Mouse (Mus musculus) forebrain, embryonic 12.5 days (tissue): Measurements from ENCODE around the gene Nt5m. TPM values are rescaled to one million over a fixed set of nuclear protein-coding genes. Genes with fewer than 3 reads are reported as not detected.

Experiments used
- ATAC-seq: fragments of 200-750 bp; cut with Nextera tagmentation; 2 replicates; pipeline ENCODE4 v1.8.0; 2017; ENCODE audit warnings: moderate TSS enrichment; ENCODE audit not compliant: low FRiP score
- H3K27ac ChIP-seq: fragments of 300-500 bp; sonication (generic); 2 replicates; pipeline ENCODE4 v1.5.1; 2016; ENCODE audit warnings: mild to moderate bottlenecking
- H3K27me3 ChIP-seq: fragments of 300-500 bp; sonication (generic); 2 replicates; pipeline ENCODE4 v1.6.1; 2016; ENCODE audit warnings: mild to moderate bottlenecking
- H3K36me3 ChIP-seq: fragments of 300-500 bp; sonication (generic); replicated peaks from 2 replicates; pipeline ENCODE4 v1.6.1; 2016; ENCODE audit warnings: mild to moderate bottlenecking
- H3K4me1 ChIP-seq: fragments of 300-500 bp; sonication (generic); 2 replicates; pipeline ENCODE4 v1.6.1; 2016
- H3K4me2 ChIP-seq: fragments of 300-500 bp; sonication (generic); 2 replicates; pipeline ENCODE4 v1.6.1; 2016; ENCODE audit warnings: mild to moderate bottlenecking, moderate library complexity
- H3K4me3 ChIP-seq: fragments of 300-500 bp; sonication (generic); replicated peaks from 2 replicates; pipeline ENCODE4 v1.5.1; 2016; ENCODE audit warnings: mild to moderate bottlenecking
- H3K9ac ChIP-seq: fragments of 300-500 bp; sonication (generic); 2 replicates; pipeline ENCODE4 v1.6.1; 2016; ENCODE audit warnings: mild to moderate bottlenecking
- H3K9me3 ChIP-seq: fragments of 300-500 bp; sonication (generic); 2 replicates; pipeline ENCODE4 v1.6.1; 2016
- WGBS: fragments of 180-500 bp; shearing (Covaris S2); methylation state at CpG from one replicate; pipeline ENCODE4 v1.1.7; 2016; 5-methylcytosine and 5-hydroxymethylcytosine counted together
- polyA plus RNA-seq: library from polyadenylated mRNA; unstranded; fragments of >200 nt; fragmentation: Nextera tagmentation; extraction: Ambion mirVana; gene quantifications from 2 replicates; pipeline ENCODE4 v1.2.1, GENCODE M21; 2016

Nt5m gene
- 41.5 and 41.9 TPM in 2 replicates for polyA plus RNA-seq

DNA sequence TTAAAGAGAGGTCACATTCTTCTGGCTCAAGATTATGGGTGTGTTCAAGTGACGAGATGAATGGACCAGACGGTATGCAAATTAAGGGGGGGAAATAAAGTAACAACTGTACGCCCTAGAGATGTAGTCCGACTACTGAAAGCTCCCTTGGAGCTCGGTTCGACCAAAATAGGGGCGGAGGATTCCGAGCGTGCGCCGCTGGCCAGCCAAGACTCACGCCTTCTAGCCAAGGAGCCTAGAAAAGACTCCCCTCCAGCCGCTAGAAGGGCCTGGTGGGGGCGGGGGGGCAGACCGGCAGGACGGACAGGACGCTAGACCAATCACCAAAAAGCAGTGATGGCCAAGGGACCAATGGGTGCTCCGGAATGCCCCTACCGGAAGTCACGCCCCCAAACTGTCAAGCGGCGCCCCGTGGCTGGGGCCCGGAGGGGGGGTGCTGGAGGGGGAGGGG is at the start of gene Nt5m:
TSS of gene Nt5m (plus strand) at position 440 of the 451 bp plus-strand sequence.
- H3K4me1 ChIP-seq = peaks cover 22% of the 10 kb centered on the region
- peak within 1 kb of the TSS; percentile 68 for H3K4me2 ChIP-seq
- H3K36me3 ChIP-seq = peaks cover 24% of the 10 kb centered on the region
- peak within 1 kb of the TSS; percentile 90 for H3K9ac ChIP-seq
- H3K27ac ChIP-seq = peak within 1 kb of the TSS; percentile 97
- H3K9me3 ChIP-seq = no peaks in the 10 kb centered on the region
- H3K27me3 ChIP-seq = no peaks in the 10 kb centered on the region
- peak; percentile 97 for ATAC-seq
- WGBS = under 1% methylated on average over 24 of the region's 24 CpGs
- H3K4me3 ChIP-seq = peak within 1 kb of the TSS; percentile 95

DNA sequence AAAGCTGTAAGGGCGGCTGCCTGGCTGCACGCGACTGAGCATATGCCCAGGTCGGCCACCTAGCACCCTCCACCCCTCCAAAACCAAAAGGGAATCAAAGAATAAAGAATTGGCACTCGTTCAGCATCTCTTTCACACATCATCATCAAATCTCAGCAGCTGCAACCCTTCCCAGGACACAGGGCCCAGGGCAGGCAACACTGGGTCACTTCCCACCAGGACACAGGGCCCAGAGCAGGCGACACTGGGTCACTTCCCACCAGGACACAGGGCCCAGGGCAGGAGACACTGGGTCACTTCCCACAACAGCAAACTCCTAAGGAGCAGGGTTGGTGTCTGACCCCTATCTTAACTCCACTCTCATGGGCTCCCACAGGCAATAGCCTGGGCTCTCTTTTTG is 45.9 kb upstream of the Nt5m start:
- Histone ChIP-seq H3K27me3 (no peaks in the 10 kb centered on the region), H3K27ac (no peak overlapping the region), H3K36me3 (peaks cover 73% of the 10 kb centered on the region), H3K4me1 (no peaks in the 10 kb centered on the region), H3K9ac (no peak overlapping the region), H3K4me3 (no peak overlapping the region), H3K9me3 (no peaks in the 10 kb centered on the region), H3K4me2 (no peak overlapping the region)
- 91% methylated on average over 6 of the region's 6 CpGs for WGBS
- ATAC-seq = no peak

DNA sequence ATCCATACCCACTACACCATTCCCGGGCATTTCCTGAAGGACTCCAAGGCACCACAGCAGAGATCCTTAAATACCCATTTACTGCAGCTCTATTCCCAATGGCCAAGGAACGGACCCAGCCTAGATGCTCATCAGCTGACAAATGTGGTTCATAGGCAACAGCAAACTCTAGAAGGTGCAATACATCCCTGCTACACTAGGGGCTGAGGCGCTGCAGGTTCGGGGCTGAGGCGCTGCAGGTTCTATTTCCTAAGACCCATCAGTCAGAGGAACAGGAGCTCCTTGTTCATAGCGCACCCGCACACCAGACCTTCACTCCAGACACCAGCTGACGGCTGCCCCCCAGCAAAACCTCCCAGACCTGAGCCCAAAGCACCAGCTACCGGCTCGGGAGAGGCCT is 38.8 kb upstream of the Nt5m start:
- 94% methylated on average over 10 of the region's 10 CpGs for WGBS
- no peak for ATAC-seq
- Histone ChIP-seq H3K9me3 (no peaks in the 10 kb centered on the region), H3K27me3 (no peaks in the 10 kb centered on the region), H3K4me2 (no peak overlapping the region), H3K4me3 (no peak overlapping the region), H3K27ac (no peak overlapping the region), H3K9ac (no peak overlapping the region), H3K4me1 (no peaks in the 10 kb centered on the region), H3K36me3 (peaks cover 98% of the 10 kb centered on the region)

DNA sequence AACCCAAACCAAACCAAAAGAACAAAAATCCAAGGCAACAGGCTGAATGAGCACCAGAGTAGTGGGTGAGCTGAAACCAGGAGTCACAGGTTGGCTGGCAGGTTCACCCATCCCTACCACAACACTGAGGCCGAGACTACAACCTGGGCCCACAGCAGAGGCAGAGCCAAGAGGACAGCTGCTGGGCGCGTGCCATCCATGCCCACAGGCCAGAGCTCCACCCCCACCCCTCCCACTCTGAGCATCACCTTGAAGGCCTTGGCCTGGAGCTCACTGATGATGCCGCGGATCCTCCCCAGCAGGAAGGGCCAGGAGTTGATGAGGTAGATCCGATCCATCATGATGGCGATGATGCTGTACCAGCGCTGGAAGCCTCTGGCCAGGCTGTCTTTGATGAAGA is 37.4 kb upstream of the Nt5m start:
- Histone ChIP-seq H3K4me3 (no peak overlapping the region), H3K9ac (no peak overlapping the region), H3K36me3 (peaks cover 99% of the 10 kb centered on the region), H3K4me2 (no peak overlapping the region), H3K9me3 (no peaks in the 10 kb centered on the region), H3K4me1 (no peaks in the 10 kb centered on the region), H3K27ac (no peak overlapping the region), H3K27me3 (no peaks in the 10 kb centered on the region)
- WGBS = 95% methylated on average over 8 of the region's 8 CpGs
- no peak for ATAC-seq

DNA sequence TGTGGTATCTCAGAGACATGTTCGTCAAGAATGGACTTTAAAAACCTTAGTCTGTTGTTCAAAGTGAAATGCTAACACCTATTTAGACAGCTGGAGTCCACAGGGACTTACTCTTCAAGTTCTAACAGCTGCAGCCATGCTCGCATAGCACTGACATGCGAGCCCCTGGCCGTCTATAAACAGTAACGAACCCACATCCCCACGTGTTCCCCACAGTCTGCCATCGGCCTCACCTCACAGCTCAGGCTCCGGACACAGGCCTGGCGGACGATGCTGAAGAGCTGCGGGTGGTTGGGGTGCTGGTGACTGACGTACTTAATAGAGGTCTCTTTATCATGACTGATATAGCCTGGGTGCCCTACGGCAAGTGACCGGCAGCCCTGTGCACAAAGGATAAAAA is 35.7 kb upstream of the Nt5m start:
- Histone ChIP-seq H3K4me1 (peaks cover 8% of the 10 kb centered on the region), H3K4me3 (no peak overlapping the region), H3K9ac (no peak overlapping the region), H3K9me3 (no peaks in the 10 kb centered on the region), H3K4me2 (no peak overlapping the region), H3K27ac (no peak overlapping the region), H3K36me3 (peaks cover 92% of the 10 kb centered on the region), H3K27me3 (no peaks in the 10 kb centered on the region)
- ATAC-seq = no peak
- 94% methylated on average over 14 of the region's 14 CpGs for WGBS

DNA sequence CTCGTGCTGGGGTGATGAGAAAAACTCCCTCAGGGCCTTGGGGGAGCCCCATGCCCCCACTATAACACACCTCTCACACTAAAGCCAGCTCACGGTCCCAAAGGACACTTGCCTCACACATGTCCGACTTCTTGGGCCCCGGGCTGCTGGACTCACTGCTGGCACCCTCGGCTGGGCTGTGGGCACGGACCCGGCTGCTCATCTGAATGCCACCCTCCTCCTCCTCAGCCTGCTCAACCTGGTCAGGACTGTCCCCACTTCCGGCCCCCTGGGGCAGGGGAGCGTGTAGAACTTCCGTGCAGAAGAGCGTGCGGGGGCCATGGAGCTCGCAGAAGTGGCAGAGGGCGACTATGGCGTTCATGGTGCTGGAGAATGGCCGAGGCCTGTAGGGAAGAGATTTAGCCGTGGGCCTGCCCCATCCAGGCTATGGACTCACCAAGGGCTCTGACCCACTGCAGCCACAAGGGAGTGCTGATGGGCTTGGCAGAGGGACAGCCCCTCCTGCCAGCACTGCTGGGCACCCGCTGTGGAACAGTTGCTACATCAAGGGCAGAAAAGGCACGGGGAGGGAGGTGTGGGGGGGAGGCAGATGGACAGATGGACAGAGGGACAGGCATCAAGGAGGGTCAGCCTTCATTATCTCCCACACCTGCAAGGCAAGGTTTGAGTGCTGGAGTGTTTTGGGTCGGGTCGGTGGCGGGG is 34.7 kb upstream of the Nt5m start:
- H3K27ac ChIP-seq = no peak overlapping the region
- peaks cover 14% of the 10 kb centered on the region for H3K4me1 ChIP-seq
- H3K9ac ChIP-seq = no peak overlapping the region
- no peaks in the 10 kb centered on the region for H3K9me3 ChIP-seq
- H3K36me3 ChIP-seq = peaks cover 81% of the 10 kb centered on the region
- H3K4me3 ChIP-seq = no peak overlapping the region
- no peak for ATAC-seq
- WGBS = 90% methylated on average over 22 of the region's 22 CpGs
- H3K27me3 ChIP-seq = no peaks in the 10 kb centered on the region
- no peak overlapping the region for H3K4me2 ChIP-seq

DNA sequence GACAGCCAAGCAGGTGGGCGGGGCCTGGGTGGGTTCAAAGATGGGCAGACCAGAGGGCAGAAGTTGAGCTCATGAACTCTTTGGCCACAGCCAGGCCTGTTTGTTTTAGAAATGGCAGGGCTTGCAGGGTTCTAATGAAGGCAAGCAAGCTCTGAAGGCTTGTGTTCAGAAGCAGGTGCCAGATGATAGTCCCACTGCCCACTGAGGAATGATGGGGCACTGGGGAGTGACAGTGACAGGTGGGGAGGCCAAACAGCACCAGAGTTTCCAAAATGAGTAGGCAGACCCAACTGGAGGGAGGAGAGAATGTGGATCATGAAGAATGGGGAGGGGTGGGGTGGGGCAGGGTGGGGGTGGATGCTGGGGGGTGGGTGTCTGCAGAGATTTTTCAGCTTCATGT is 34.0 kb upstream of the Nt5m start:
- H3K27me3 ChIP-seq = no peaks in the 10 kb centered on the region
- peaks cover 75% of the 10 kb centered on the region for H3K36me3 ChIP-seq
- no peak overlapping the region for H3K4me2 ChIP-seq
- H3K9me3 ChIP-seq = no peaks in the 10 kb centered on the region
- no peak for ATAC-seq
- H3K4me3 ChIP-seq = no peak overlapping the region
- H3K4me1 ChIP-seq = peaks cover 14% of the 10 kb centered on the region
- H3K9ac ChIP-seq = no peak overlapping the region
- WGBS = 84% methylated on average over 1 of the region's 1 CpGs
- no peak overlapping the region for H3K27ac ChIP-seq

DNA sequence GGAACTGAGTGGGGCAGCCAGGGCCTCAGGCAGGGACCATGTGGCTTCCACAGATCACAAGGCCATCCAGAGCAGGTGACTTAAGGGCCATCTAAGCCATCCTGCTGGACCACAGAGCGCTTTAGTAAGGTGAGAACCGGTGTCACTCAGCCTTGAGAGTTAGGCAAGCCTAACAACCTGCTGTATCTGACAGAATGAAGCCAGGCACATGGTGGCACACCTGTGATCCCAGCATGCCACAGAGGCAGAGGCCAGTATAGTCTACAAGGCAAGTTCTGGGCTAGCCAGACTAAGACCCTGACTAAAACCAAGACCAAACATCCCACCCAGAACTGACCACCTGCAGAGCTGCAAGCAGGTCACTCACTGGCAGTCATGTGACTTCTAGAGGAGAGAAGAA is 33.6 kb upstream of the Nt5m start:
- Histone ChIP-seq H3K9me3 (no peaks in the 10 kb centered on the region), H3K4me3 (no peak overlapping the region), H3K9ac (no peak overlapping the region), H3K27ac (no peak overlapping the region), H3K27me3 (no peaks in the 10 kb centered on the region), H3K4me1 (peaks cover 17% of the 10 kb centered on the region), H3K36me3 (peaks cover 71% of the 10 kb centered on the region), H3K4me2 (no peak overlapping the region)
- no peak for ATAC-seq
- WGBS = 96% methylated on average over 2 of the region's 2 CpGs

DNA sequence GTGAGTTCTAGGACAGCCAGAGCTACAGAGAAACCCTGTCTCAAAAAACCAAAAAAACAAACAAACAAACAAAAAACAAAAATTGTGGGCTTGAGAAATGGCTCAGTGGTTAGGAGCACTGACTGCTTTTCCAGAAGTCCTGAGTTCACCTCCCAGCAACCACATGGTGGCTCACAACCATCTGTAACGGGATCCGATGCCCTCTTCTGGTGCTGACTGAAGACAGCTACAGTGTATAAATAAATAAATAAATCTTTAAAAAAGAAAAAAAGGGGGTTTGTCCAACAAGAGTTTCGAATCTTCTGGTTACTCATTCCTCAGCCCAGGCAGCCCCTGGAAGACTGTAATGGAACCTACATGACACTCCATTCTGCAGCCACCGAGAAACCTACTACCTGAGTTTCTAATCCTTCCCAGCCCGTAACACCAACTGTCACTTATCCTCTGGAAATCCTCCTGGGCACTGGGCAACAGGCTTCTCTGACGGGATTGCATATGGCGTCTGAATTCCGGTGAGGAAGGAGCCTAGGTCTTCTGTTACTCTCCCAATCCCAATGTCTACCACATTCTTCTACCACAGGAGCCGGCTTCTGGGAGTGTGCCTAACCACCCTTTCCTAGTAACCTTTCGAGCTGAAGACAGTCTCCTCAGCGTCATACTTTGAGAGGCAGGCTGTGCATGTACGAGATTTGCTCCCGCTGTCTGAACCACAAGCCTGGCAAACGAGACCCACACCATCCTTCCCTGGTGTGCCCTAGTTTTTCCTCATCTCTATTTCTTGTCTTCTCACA is 30.9 kb upstream of the Nt5m start:
- Histone ChIP-seq H3K36me3 (peaks cover 44% of the 10 kb centered on the region), H3K4me2 (peak overlapping the region; percentile 87), H3K9me3 (no peaks in the 10 kb centered on the region), H3K27ac (no peak overlapping the region), H3K9ac (peak overlapping the region; percentile 85), H3K4me1 (peaks cover 19% of the 10 kb centered on the region), H3K27me3 (no peaks in the 10 kb centered on the region), H3K4me3 (peak overlapping the region; percentile 77)
- WGBS = 73% methylated on average over 14 of the region's 14 CpGs
- ATAC-seq = no peak

DNA sequence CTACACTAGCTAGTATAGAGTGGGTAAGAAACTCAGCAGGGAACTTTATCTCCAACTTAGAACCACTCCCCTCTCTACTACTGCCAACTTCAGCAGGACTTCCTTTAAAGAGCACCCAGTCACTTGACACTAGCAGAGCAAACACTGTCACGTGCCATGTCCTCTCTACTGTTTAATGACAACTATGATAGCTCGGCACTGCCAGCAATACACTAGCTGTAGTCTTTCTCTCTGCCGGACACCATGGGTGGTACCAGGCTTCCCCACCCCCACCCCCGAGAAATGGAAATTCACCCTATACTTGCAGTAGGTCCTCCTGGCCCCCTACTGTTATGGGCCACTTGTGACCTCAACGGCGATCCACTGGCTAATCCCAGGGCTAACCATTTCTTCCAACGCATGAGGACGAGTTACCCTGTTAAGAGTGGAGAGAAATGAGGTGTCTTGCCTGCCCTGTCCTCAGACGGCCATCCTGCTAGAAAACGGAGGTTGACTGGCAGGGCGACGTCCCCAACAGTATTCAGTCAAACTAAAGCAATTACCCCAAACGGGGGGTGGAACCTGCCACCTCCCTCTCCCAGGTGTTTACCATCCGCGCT is 30.1 kb upstream of the Nt5m start:
- peak overlapping the region; percentile 85 for H3K9ac ChIP-seq
- H3K27ac ChIP-seq = peak overlapping the region; percentile 98
- peaks cover 36% of the 10 kb centered on the region for H3K36me3 ChIP-seq
- peak overlapping the region; percentile 87 for H3K4me2 ChIP-seq
- H3K27me3 ChIP-seq = no peaks in the 10 kb centered on the region
- H3K9me3 ChIP-seq = no peaks in the 10 kb centered on the region
- ATAC-seq = peak; percentile 36
- H3K4me1 ChIP-seq = peaks cover 19% of the 10 kb centered on the region
- peak overlapping the region; percentile 77 for H3K4me3 ChIP-seq
- under 1% methylated on average over 15 of the region's 15 CpGs for WGBS

DNA sequence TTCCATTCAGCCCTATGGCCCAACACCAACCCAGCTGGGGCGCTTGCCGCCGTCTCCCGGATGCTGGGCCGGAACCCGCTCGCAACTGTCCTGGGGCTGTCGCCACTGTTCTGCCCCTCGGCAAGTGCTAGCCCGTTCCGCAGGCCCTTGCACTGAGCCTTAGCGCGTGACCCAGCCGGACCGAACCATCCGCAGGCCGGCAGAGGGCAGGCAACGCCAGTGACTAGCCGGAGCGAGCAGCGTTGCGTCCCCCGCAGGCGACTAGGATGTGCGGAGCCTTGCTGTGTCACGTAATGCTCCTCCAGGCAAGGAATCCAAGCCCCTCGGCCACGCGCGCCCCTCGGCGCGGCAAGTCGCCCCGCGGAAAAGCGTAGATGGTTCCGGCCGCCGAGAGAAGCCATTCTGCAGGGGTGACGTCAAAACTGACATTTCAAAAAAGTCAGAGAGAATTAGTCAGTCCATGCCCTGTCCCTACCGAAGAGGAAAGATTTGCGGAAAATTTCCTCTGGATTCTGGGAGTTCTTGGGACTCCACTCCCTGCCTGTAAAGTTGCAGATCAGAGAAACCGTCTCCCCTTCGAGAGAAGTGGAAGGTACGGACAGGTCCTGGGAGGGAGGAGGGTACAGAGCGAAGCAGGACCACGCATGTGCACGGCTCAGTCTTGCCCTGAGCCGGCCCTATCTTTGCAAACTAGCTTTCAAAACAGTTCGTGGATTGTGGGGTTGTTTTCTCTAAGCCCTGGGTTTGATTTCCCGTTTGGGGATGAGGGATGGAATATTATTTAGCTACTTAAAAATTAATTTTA is 29.4 kb upstream of the Nt5m start, which contains the start of gene Flcn:
TSS of gene Flcn (minus strand) at position 347 of the 805 bp plus-strand sequence.
- peak within 1 kb of the TSS; percentile 85 for H3K9ac ChIP-seq
- peak within 1 kb of the TSS; percentile 77 for H3K4me3 ChIP-seq
- H3K36me3 ChIP-seq = peaks cover 29% of the 10 kb centered on the region
- H3K27ac ChIP-seq = peak within 1 kb of the TSS; percentile 98
- peak within 1 kb of the TSS; percentile 87 for H3K4me2 ChIP-seq
- no peaks in the 10 kb centered on the region for H3K27me3 ChIP-seq
- no peaks in the 10 kb centered on the region for H3K9me3 ChIP-seq
- peaks cover 19% of the 10 kb centered on the region for H3K4me1 ChIP-seq
- under 1% methylated on average over 52 of the region's 52 CpGs for WGBS
- ATAC-seq = peak; percentile 95
